Mouse (Mus musculus) thymus, postnatal 14 days (tissue): ENCODE results near the gene Nepro.

Source experiments
- DNase-seq: peaks from one replicate; pipeline ENCODE4 v3.0.0; 2021

The Nepro gene

GRCm38 (mm10) chr16:44716305-44717140 is 7.6 kb upstream of the Nepro start:
- no peak for DNase-seq

DNA sequence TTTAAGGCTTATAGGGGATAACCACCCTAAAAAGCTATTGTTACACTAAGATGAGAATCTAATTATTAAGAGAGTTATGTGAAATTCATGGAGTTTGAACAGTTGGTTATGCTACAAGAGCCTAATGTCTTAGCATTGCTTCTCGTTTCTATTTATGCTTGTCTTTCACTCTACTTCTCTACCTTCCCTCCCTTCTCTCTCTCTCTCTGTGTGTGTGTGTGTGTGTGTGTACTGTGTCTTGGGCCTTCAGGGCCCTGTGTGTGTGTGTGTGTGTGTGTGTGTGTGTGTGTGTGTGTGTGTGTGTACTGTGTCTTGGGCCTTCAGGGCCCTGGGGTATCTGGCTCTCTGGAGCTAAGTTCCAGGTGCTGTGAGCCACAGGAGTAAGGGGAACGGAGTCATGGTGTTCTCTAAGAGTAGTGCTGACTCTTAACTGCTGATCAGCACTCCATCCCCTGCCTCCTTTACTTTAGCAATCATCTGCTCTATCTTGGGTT is 6.9 kb upstream of the Nepro start:
- no peak for DNase-seq

DNA sequence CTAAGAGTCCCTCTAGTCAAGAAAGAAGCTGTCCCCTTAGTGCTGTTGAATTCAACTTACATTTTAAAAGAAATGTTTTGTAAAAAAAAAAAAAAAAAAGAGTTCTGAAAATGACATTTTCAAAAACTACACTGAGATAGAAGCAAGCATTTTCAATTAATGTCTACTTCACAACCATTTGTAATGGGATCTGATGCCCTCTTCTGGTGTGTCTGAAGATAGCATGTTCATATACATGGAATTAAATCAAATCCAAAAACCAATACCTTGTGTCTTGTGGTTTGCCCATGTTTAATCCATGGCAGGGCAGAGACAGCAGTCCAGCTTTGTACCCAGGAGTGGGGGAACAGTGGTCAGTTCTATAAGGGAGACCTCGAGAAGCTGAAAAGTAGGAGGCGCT is 6.3 kb upstream of the Nepro start:
- DNase-seq: no peak

GRCm38 (mm10) chr16:44719349-44719748 is 4.8 kb upstream of the Nepro start:
- DNase-seq: no peak

DNA sequence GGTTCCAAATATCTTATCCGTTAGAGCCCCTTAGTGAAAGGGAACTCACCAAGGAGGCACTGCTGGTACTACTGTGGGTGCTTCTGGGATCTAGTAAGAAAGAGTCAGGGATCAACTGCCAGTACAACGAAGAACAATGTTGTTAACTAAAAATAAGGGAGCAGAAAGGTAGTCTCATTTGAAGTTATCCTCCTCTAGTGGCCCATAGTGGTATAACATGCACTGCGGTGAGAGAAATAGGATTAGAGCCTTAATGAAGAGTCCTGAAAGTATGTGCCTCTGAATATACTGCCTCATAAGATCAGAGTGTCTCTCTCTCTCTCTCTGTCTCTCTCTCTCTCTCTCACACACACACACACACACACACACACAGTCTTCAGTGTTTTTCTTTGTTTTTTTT is 3.6 kb upstream of the Nepro start:
- DNase-seq: peak; percentile 21

DNA sequence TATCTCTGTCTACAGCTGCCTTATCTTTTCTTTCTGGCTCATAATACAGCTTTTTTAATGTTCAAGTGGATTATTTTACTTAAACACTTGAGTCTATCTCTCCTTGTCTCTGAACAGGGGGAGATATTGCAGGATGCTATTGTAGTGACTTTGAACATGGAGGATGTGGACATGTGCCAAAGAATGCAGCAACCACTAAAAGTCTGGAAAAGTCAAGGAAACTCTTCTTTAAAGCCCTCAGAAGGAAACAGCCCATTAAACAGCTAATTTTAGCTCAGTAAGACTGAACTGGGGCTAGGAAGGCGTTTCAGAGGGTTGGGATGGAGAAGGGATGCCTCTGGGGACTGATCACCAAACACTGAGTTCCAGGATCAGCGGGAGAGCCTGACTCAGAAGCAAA is 1.4 kb upstream of the Nepro start:
- no peak for DNase-seq

GRCm38 (mm10) chr16:44724847-44725246 is 746 bp downstream of the Nepro start:
- DNase-seq: no peak

GRCm38 (mm10) chr16:44725286-44726223 is 1.5 kb downstream of the Nepro start:
- peak; percentile 73 for DNase-seq

- DNase-seq: no peak
Observed at GRCm38 (mm10) chr16:44727525-44727924, 3.4 kb downstream of the Nepro start.

DNA sequence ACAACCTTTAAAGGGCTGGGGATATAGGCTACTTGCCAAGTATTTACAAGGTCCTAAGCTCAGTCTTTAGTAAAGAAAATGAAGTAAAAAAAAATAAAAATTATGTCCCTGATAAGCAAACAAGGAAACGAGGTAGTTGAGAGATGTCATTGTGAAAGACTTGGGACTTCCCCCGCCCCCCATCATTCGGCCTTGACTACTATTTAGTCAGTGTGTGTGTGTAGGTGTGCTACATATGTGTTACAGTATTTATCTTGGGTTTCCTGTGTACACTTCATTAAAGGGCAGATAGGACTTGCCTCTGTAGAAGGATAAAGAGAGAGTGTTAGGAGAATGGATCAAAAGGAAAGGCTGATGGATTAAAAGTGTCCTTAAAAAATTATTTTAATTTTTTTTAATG is 10.0 kb downstream of the Nepro start:
- DNase-seq: no peak

DNA sequence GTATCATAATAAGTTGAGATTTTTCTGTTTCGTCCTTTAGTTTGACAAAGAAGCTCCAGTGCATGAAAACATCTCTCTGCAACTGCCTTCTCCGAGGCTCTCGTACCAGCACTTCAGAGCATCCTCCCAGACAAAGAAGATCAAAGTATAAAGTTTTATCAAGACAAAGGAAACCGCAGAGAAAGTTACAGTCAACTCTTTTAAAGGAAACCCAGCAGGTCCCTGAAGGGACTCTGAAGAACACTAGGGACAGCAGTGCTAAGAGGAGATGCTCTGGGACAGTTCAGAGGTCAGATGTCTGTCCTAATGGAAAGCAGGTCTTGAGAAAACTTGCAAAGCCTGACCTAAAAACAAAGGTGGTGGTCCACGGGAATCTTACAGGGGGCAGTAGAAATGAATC is 11.6 kb downstream of the Nepro start:
- no peak for DNase-seq

DNA sequence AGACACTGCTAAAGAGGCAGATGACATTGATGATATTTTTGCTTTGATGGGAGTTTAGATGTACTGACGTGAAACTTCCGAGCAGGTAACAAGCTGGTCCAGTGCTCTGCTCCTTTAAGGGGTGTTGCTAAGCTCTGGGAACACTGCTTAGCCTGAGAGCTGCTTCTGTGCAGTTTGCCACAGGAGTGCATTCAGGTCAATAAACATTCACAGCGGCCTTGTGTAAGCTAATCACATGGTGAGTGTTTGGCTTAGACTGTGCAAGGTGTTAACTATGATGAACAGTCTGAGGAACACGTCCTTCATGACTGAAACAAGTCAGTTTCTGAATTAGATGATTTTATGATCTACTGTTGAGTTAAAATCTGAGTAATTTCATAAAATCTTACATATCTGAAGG is 12.0 kb downstream of the Nepro start:
- DNase-seq: no peak

- no peak for DNase-seq
Observed at GRCm38 (mm10) chr16:44742753-44743152, 18.7 kb downstream of the Nepro start.

DNA sequence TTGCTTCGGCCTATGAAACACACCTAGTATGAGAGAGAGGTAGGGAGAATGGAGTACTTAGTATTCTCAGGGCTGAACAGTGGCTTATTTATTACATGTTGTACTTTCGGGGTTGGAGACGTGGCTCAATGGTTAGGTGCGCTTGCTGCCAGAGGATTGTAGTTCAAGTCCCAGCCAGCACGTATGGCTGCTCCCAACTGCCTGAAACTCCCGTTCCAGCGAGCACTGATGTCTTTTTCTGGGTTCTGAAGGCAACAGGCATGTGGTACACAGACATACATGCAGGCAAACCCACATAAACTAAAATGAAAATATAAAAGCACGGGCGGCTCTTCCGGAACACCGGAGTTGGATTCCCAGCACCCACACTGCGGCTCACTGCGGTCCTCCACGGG is 21.4 kb downstream of the Nepro start:
- DNase-seq: no peak

DNA sequence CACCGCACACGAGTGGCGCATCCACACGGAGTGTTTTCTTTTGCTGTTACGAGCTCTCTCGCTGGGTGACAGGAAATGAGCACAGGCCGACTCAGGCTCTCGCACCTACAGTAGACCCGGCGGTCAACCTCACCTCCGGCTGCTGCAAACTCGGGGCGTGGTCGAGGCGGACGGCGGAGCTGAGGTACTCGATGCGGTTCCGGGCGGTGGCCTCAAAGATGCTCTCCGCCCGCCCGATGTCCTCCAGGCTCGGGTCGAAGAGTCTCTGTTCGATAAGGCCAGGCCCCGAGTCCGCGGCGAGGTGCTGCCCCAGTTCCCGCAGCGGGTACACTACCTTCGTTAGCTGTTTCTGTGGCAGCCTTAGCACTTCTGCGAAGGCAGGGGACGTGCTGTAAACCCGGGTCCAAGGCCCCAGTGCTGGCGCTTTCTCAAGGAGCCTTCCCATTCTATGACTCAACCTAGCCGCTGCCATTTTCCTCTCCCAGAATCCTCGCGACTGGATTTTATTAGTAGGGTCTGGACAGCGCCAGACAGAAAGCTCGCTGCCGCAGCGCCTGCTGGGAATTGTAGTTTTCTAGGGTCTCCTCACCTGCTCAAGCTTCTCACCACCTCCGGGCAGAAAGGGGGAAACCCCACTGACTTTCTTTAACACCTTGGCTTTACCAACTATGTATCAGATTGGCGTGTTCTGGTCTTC is 21.9 kb downstream of the Nepro start, which contains the start of gene Gtpbp8:
TSS of gene Gtpbp8 (minus strand) at position 498 of the 697 bp plus-strand sequence.
- DNase-seq: peak; percentile 84

DNA sequence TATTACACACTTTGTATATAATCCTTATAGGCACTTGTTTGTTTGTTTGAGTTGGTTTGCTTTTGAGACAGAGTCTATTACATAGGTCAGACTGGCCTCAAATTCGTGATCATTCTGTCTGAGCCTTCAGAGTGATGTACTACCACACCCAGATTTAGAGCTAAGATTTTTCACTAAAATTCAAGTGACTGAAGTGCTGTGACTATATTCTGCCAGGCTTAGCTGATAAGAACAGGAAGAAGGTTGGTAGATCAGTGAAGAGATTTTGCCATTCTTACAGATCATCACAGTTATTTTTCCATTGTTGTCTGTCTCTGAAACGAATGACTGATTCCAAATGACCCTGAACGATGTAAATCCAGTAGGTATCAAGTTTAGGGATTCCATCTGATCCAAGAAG is 23.9 kb downstream of the Nepro start:
- DNase-seq: no peak

- no peak for DNase-seq
Observed at GRCm38 (mm10) chr16:44757700-44758099, 33.6 kb downstream of the Nepro start.

DNA sequence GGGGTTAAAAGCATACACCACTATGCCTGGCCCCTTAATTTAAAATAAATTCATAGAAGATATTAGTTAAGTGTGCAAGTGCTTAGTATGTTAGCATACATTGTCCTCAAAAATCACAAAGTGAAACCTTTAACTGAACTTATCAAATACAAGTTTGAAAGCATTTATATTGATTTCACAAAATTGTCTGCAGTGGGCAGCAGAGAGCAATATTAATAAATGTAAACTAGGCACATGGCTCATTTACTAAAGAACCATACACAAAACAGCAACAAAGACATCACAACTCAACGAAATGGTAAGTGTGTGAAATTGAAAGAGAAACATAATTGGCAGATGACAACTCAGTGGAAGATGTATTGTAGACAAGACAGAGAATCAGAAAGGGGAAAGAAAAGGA is 37.7 kb downstream of the Nepro start:
- DNase-seq: no peak

GRCm38 (mm10) chr16:44765555-44766319 is 41.6 kb downstream of the Nepro start, which contains the start of gene Cd200r1:
Cd200r1 (plus strand) TSS chr16:44765736.
- peak; percentile 37 for DNase-seq

DNA sequence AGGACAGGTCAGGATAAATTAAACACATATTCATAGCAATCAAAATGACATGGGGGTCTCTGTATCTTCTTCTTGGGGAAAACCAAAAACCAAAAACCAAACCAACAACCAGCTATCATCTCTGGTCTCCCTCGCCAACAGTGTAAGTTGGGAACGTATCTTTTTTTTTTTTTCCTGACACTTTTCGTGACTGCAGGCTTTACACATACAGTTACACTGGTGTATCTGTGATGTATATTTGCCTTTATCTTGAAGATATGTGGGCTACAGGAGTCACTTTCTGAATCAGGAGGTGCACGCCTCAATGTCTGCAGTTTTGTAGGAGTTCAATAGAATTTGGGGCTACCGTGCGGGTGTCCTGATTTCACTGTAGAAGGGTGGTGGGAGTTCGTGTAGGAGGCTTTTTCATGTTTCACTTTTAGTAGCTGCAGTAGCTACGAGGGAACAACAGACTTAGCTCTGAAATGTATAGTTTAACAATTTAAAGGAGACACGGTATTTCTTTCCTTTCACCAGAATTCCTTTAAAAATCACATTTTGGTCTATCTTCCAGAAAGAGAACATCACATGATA is 42.3 kb downstream of the Nepro start:
- DNase-seq: no peak

GRCm38 (mm10) chr16:44767506-44767905 is 43.4 kb downstream of the Nepro start:
- no peak for DNase-seq

GRCm38 (mm10) chr16:44767967-44768366 is 43.9 kb downstream of the Nepro start:
- no peak for DNase-seq
